Mouse (Mus musculus) cerebellum, adult 8-10 months (tissue): ENCODE measurements at regions not wholly inside any gene's neighbourhood (a gene's known extent, or its start where the extent isn't known, plus 50 kb on each side); places are given as distances from the start of the nearest gene placed in this dataset.

ENCODE experiments used
- DNase-seq: peaks from one replicate; pipeline ENCODE4 v3.0.0; 2022

DNA sequence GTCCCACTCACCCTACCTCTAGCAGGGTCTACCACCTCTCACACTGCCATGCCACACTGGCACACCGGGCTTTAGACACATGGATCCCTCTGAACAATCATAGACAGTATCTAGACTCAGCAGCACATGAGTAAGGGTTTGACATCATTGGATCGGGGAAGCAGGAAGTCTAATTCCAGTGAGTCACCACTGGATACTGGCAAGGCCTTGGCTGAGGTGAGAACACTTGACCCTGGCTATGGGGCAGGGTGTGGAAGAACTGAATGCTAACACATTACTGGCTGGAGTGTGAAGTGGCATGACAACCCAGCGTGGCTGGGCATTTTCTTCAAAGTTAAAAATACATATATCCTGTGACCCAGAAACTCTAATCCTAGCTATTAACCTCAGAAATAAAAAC, 114.4 kb downstream of the H2afy start:
- no peak for DNase-seq

DNA sequence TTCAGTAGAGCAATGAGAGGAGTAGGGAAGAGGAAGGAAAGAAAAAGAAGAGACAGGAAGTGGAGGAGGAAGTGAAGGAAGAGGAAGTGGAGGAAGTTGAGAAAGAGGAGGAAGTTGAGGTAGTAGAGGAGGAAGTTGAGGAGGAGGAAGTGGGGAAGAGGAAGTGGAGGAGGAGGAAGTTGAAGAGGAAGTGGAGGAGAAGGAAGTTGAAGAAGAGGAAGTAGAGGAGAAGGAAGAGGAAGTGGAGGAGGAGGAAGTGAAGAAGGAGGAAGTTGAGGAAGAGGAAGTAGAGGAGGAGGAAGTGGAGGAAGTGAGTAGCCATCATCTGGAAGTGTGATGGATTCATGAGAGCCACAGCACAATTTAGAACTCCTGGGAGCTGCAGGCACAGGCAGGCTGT, 122.2 kb downstream of the H2afy start:
- DNase-seq: no peak

DNA sequence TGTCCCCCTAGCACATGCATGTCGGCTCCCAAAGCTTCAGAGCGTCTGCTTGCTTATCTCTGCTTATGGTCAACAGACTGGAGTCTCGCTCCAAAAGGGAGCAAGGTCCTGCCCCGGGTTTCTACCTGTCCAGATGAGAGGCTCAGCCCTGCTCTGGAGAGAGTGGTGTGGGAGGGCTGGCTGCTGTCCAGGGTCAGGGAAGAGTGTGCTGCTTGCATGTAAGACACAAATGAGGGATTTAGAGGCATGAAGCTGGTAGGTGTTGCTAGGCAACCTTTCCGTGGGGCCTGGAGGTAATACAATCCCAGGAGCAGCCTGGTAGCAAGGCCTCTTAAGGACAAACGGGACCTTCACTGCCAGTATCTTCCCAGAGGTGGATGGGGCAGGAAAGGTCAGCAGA, 125.7 kb downstream of the H2afy start:
- DNase-seq: no peak

DNA sequence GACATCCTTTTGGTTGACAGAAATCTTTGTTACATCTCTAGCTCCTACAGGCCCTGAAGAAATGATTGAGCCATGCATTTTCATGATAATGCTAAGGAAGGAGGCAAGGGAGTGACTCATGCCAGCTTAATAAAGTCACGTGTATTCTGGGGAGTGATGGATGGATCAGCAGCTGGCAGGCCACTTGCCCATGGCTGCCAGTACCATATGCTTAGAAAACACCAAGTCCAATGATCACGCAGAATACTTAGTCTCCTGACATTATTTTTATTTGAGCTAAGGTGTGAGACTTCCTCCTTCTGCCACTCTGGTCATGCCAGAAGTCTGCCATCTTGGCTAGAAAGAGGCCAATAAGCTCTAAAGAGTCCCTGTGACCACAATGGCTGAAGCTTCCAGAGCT, 129.3 kb downstream of the H2afy start:
- DNase-seq: no peak

DNA sequence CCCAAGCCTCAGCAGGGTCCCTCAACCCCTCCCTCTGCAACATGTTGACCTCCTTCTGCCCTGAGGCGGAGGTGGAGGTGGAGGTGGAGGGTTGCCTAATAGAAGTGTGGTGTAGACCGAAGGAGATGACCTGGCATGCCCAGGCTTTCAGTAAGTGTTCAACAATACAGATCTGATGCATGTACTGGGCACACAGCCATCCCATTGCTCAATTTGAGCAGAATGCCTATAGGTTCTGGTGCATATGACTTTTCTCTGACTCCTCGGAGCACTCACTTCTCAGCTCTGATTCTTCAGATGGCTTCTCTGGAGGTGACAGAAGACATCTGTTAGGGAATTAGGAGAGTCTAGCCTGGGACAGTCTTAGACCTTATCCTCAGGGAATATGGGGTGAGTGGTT, 130.4 kb downstream of the H2afy start:
- no peak for DNase-seq

DNA sequence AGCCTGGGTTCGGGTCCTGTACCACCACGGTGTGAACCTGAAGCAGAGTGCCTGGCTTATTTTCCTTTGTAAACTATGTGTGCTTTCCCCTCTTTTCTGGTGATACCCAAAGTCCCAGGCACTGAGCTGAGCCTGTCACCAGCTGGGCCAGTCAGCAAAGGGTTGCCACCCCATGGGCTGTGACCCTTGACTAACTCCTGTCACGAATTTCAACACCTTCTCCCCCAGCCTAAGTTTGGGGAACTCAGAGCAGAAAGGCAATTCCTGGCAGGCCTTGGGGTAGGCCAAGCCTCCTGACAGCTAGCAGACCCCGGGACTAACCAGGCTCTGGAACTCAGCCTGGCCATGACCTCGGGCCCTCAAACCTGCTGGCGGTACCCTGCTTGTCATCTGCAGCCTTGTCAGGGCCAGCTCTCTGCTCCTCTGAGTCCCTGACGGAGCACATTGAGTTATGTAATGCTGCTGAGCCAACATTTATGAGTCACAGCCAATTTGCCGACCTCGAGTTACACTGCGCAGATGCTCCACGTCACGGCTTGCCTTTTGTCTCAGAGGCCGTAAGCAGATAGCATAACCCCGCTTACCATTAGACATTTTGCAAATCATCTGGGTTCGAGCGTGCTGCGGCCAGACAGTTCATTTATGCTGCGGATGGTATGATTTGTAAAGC, 132.3 kb downstream of the H2afy start:
- DNase-seq: peak; percentile 48

DNA sequence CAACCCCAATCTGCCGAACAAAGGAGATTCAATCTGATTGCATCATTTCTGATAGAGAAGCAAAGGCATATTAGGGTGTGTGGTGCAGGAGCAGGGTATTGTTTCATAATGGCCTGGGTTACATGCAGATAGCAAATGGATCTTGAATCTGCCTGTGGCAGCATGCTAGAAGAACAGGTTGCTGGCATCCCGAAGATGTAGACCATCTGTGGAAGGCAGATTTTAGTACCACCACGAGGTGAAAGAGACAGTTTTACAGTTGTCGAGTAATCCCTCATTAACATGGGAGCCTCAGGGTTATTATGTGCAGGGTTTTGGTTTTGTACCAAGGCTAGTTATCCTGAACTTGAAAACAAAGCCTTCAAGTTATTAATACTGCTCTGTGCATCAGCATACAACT, 140.9 kb downstream of the H2afy start:
- no peak for DNase-seq

DNA sequence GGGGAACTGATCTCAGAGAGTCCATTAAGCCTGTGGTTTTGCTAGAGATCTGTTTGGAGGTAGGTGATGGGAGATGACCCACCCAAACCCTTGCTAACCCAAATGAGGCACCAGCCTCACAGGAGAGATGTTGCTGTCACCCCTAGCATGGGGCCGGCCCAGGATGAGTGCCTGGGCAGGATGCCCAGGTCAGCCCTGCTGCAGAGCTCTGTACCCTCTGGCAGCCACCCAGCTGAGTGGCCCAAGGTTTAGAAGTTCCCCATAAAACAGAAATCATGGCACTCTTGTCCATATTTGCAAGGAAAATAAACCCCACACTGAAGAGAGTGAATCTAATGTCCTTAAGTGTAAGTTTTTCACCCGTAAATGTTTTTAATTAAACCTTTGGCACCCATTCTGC, 141.7 kb downstream of the H2afy start:
- DNase-seq: no peak

DNA sequence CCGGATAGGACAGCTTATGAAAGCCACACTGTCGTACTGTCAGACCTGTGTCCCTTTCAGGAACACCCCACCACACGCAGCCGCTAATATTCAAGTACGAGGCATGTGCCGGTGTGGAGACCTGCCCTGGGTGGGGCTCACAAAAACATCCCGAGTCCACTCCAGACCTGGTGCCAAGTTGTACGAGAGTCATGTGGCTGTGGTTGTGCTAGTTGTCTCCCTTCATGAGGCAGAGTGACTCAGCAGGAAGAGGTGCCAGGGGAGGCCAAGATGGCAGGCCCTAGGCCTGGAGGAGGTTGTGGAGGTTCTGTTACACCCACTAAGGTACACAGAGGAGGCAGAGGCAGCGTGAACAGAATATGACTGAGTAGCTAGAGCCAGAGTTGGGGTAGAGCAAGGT, 143.5 kb downstream of the H2afy start:
- DNase-seq: no peak

DNA sequence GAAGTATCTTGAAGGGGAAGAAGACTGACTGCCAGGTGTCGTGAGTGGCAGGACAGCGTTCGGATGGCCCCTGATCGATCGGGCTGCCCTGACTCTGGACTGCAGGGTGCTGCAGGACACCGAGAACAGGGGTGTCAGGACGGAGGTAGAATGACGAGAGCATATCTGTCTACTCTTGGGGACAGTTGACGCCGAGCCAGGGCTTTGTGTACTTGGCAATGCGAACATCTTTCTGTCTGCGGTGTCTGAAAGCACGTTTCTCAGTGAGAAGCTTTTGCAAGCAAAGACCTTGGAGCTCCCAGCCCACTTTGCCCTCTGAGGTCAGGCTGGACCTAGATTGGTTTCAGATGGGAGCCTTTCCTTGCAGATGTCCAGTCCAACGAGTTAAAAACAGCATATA, 144.9 kb downstream of the H2afy start:
- no peak for DNase-seq

DNA sequence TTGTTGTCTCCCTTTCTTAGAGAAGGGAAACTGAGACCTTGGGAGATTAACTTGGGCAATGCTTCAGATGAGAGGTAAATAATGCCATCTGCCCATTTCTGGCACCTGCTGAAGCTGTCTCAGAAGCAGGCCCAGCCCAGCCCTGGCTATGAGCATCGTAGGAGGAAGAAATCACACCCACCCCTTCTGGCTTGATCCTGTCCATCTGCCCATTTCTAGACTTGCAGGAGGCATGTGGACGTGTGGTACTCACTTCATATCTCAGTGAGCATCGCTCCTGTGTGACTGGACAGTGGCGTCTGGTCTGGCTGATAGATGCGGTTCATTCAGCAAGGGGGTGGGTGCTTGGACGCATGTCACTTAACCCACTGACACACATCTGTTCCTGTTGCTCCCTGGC, 146.0 kb downstream of the H2afy start:
- DNase-seq: peak; percentile 26

DNA sequence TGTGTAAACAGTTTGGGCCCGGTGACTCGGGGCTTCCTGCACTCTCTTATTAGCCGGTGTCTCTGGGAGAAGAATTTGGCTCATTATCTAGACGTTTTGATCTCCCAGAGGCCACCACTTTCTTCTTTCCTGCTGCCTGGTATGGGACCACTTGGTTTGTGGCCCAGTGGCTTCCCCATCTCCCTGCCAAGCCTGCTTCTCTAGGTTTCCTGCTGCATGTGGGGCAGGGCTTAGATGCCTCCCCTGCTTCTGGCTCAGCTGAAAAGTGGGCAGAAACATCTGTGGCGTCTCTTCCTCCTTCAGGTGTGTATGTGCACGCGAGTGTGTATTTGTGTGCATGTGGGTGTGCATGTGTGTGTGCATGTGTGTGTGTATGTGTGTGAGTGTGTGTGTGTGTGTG, 146.8 kb downstream of the H2afy start:
- DNase-seq: no peak

DNA sequence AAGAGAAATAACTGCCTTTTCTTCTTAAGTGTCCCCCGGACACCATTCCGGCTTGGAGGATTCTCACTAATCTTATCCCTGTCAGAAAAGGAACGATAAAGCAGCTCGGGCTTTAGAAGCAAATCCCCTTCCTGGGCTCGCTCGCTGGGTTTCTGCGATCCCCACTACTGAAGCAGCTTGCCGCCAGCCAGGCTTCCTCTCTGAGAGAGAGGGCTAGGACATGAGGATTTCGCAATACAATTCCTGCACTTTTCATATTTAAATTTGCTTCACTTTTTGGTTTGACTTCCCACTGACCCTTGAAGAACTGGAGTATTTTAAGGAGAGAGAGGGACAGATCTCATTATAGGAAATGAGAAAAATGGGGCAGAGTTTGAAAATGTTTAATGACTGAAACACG, 149.4 kb upstream of the Pitx1 start:
- no peak for DNase-seq

DNA sequence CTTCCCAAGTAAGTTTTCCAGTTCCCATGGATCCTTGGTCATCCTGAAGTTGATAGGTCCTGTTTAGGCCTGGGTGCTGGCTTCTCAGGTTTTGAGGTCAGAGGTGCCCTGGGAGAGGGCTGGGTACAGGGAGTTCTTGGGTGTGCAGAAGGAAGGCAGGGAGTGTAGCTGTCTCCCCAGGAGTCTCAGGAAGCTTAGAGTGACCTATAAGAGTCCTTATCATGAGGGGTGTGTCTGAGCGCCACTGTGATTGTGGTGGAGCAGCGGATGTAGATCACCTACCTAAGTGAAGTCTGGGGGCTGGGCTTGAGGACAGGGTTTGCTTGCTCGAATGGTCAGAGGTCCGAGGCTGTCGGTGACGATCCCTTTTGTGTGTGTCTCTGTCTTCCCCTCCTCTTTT, 148.8 kb upstream of the Pitx1 start:
- DNase-seq: no peak

DNA sequence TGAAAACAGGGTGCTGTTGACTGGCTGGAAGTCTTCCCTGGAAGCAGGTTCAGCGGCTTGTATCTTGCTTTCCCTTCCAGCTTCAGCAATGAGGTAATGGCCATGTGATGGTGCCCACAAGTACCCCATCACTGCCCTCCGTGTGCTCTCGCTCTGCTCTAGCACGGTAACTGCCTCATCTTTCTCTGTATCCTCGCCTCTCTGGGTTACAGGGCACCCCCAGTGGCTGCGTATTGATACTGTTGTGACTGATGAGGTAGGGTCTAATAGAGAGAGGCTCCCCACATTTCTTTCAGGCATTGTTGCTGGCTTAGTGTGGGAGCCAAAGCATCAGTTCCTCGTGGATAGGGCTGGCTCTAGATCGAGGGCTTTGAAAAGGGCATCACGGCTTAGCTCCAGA, 147.9 kb upstream of the Pitx1 start:
- no peak for DNase-seq

DNA sequence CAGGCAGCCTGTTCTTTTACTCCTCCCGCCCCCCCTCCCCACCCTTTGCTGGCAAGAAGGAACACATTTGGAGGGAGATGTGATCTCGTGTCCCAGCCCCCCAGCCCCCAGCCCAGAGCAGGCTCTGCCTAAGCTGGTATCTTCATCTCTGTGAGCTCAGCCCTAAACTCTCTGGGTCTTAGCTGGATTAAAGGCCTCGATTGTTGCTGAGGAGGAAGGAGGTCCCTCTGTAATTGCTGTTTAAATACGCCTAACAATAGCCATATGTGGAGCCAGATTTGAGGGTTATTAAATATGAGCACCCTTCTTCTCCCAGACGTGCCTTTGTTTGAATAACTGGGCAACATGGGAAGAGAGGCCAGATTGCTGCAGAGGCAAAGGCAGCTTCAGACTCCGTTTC, 145.0 kb upstream of the Pitx1 start:
- no peak for DNase-seq

DNA sequence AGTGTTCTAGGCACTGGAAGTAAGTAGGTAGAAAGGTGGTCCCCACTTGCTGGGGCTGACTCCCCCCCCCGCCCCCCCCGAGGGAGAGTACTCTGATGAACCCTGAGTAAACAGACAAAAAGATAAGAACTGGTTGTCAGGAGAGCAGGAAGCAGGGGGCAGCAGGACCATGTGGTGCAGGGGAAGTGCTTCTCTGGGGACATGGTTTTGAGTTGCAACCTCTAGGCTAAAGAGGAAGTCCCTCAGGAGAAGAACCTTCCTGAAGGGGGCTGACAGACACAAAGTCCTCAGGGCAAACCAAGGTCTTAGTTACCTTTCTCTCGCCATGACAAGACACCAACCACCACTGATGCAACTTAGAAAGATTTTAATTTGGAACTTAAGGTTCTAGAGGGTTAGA, 141.9 kb upstream of the Pitx1 start:
- DNase-seq: no peak

DNA sequence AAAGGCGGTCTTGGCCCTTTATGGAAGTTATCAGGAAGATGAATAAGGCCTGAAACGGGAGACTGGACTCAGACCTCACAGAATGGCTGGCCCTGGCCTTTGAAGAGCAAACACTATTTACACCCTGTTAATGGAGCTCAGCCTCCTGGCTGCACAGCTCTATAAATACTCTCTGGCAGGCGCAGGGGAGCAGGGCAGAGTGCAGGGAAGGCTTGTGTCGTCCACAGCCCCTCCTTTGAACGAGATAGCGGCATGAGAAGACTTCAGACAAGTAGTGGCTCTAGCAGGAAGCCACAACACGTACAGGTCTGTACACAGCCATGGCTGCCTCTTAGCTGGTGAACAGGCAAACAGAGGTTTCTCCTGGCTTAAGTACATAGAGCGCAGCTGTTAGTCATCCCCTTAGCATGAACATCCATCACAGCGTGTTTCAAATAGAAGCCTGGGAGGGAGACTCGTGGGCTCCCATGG, 141.0 kb upstream of the Pitx1 start:
- no peak for DNase-seq

DNA sequence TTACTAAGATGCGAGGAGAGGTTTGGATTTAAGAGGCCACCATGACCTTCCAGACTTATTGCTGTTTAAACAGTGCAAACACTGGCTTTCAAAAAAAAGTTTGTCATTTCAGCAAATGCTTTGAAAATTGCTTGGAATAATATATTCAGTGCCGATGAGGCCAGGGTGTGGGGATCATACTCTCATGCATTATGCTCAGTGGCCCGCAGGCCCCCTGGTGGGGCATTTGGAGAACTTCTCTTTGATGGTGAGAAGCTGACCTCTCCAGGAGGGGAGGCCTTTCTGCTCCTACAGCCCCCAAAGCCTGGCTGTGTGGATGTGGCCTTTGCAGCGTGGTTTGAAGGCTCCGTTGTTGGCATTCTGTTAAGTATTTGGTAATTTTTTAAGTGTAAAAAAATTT, 138.1 kb upstream of the Pitx1 start:
- DNase-seq: no peak

DNA sequence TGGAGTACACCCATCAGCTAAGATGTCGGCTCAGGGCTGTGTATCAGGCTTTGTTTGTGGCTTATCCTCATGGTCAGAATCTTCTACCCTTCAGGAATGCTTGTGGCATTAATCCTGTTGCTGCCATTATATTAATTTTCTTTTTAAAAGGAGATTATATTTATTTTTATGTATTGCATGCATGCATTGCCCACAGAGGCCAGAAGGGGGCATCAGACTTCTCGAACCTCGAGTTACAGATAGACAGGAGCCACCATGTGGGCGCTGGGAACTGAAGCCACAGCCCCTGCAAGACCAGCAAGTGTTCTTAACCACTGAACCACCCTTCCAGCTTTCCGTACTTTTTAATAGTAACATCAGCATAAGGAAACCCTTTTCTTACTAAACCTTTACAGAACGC, 134.7 kb upstream of the Pitx1 start:
- DNase-seq: no peak

DNA sequence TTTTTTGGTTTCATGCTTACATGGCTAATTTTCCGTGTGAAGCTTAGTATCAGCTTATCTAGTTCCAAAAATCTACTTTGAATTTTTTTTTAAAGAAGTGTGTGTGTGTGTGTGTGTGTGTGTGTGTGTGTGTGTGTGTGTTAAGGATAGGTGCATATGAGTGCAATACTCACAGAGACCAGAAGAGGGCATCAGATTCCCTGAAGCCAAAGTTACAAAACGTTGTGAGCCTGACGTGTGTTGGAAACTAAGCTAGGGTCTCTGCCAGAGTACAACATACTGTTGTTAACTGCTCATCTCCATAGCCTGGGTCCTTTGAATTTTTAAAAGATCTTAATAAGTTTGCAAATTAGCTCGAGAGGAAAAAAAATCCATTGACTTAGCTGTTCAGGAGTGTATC, 133.5 kb upstream of the Pitx1 start:
- no peak for DNase-seq

DNA sequence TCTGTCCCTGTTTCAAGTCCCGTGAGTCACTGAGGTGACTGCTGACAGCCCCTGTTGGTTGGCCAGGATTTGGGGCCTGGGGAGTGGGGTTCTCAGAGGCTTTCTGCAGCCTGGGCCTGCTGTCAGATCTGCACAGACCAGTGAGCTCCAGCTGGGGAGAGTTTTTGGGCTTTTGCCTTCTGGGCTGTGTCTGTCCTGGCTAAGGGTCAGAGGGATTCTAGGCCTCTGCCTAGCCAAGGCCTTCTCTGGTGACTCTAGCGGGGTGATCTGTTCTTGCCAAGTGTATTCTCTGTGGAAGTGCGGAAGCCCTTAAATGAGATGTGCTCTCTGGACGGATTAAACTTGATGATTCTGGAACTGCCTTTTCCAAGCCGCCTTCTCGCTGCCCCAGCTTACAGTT, 131.2 kb upstream of the Pitx1 start:
- DNase-seq: no peak

DNA sequence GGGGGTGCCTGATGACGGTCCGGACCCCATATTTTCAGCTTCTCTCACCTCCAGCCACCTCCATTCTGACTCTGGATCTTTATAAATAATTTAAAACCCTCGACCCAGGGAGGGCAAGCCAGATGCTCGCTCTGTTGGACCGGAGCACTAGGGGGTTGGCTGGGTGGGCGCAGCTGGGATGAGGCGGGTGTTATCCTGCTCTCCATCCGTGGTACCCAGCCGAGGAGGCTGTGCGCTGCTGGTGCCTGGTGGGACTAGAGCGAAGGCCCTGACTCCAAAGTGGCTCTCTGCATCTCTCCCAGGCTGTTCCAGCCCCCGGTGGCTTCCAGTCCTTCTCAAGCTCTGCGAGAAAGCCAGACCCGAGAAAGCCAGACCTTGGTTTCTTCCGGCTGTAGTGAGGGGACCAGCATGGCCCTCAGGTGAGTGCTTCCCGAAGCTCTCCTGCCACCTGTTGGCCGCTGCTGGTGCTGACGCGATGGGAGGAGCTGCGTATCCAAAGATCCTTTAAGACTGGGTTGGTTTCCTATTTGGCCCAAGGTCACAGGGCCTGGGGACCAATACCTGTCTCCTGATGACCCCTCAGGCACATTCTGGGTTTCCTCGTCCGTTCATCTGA, 127.1 kb upstream of the Pitx1 start:
- DNase-seq: peak; percentile 3

DNA sequence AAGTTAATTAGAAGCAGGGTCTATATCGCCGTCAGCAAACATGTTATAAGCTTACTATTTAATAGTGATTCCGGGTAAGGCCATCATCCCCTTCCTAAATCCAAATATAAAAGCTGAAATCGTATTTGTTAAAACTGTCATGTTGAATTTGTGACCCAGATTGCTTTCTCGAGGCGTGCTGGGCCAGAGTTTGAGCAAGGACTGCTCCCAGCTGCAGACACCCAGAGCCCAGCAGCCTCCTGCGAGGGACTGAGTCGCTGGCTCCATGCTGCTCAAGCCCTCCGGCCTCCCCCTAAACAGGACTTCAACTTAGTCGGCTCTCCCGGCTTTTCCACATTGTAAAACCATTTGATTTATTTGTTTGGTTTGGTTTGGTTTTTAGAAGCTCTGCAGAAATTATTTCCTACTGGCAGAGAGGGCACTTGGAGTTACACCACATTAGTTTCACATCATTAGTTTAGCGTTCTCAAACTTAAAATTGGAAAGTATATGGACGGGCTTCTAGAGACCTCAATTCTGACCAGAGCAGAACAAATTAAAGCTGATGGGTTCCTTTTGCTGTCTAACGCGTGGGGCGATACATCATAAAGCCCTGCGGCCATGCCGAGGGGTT, 126.4 kb upstream of the Pitx1 start:
- no peak for DNase-seq

DNA sequence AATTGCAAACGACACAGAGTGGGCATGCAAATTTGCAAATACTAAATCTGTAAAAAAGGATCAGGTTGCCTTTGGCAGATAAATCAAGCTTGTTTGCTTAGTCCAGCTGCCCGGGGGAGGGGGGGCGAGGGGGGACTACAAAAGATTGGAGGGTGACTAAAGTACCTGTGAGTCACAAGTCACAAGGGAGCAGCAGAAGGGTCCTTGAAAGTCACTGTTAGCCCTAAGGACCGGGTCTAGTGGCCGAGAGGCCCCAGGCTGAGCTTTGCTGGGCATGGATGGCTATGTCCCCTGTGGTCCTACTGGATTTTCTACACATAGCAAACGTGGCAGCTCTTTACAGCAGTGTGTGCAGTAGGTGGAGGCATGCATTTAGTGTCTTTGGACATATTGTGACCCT, 118.4 kb upstream of the Pitx1 start:
- DNase-seq: no peak
